Mouse (Mus musculus): Measurements from ENCODE around the gene Lmna. TPM values are rescaled to one million over a fixed set of nuclear protein-coding genes. Genes with fewer than 3 reads are reported as not detected.

Gene Lmna
- total RNA-seq, 4 experiments from 2014 or later, result 38.0 to 45.6 (median 40.2) TPM

- DNase-seq (ENCODE audit: low spot score in 2 of 2), result peak in 1 of 2 experiments; percentile 55
Observed at GRCm38 (mm10) chr3:88521803-88522331, 12.1 kb upstream of the Lmna start.

- DNase-seq (ENCODE audit: low spot score in 2 of 2), result no peak
Observed at GRCm38 (mm10) chr3:88521156-88521555, 11.4 kb upstream of the Lmna start.

DNA sequence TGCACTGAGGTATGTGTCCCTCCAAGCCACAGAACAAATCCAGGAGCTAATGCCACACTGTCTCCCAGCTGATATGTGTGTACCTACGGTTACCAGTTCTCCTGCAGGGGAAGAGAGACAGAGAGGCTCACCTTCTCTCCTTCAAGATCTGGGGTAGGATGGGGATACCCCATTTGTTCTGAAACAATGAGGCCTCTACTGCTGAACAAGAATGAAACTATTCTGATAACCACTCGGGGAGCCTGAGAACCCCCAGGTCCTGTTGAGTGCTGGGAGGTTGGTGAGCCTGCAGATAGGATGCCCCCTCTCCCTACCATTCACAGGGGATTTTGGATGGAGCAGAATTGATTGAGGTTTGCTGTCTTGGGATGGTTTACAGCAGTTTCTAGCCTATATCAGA is 10.3 kb upstream of the Lmna start:
- no peak for DNase-seq (ENCODE audit: low spot score in 2 of 2)

- no peak for DNase-seq (ENCODE audit: low spot score in 2 of 2)
Observed at GRCm38 (mm10) chr3:88518411-88518810, 8.7 kb upstream of the Lmna start.

GRCm38 (mm10) chr3:88516407-88516806 is 6.7 kb upstream of the Lmna start:
- no peak for DNase-seq (ENCODE audit: low spot score in 2 of 2)

- DNase-seq (ENCODE audit: low spot score in 2 of 2), result no peak
Observed at GRCm38 (mm10) chr3:88515095-88515386, 5.3 kb upstream of the Lmna start.

GRCm38 (mm10) chr3:88514231-88515094 is 4.7 kb upstream of the Lmna start:
- no peak for DNase-seq (ENCODE audit: low spot score in 2 of 2)

DNA sequence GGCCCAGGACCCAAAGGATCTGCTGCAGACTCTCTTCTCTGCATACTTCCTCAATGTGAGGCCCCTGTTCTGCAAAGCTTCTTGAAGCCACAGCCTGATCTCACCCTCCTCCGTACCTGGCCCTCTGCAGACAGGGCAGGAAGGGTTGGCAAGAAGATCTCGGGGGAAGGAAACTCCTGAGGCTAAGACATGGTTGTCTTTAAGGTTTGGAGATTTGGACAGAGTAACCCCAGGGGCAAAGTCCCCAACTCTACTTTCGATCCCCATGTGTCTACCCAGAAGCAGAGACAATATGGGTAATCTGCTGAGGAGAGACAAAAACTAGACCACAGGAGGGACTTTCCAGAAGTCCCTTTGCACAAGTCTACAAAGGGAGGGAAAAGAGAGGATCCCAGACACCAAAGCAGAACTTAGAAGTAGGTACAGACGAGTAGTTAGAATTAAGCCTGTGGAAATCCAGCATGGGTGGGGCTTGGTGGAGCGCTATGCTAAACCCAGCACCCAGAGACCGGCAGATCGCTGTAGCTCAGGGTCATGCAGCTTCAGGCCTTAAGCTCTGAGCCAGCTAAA is 3.9 kb upstream of the Lmna start:
- DNase-seq (ENCODE audit: low spot score in 2 of 2), result no peak

GRCm38 (mm10) chr3:88512896-88513545 is 3.3 kb upstream of the Lmna start:
- DNase-seq (ENCODE audit: low spot score in 2 of 2), result no peak

- DNase-seq (ENCODE audit: low spot score in 2 of 2), result no peak
Observed at GRCm38 (mm10) chr3:88512141-88512895, 2.6 kb upstream of the Lmna start.

- DNase-seq (ENCODE audit: low spot score in 2 of 2), result no peak
Observed at GRCm38 (mm10) chr3:88511559-88511958, 1.8 kb upstream of the Lmna start.

GRCm38 (mm10) chr3:88510421-88511289 is 899 bp upstream of the Lmna start:
- no peak for DNase-seq (ENCODE audit: low spot score in 2 of 2)

DNA sequence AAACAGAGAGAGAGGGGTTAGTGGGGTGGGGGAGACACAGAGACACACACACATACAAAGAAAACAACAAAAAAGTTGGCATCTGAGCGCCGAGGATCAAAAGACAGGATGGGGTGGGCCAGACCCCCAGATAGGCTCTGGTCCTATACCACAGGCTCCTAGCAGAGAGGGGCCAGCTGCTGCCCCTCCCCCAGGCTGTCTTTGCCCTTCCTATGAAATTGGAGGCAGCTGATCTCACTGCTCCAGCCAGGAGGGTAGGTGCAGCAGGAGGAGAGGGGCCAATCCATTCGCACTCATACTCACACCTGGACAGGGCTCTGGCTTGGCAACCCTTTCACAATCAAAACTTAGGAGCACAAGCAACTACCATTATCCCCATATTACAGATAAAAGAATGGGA is 506 bp downstream of the Lmna start:
- no peak for DNase-seq (ENCODE audit: low spot score in 2 of 2)

DNA sequence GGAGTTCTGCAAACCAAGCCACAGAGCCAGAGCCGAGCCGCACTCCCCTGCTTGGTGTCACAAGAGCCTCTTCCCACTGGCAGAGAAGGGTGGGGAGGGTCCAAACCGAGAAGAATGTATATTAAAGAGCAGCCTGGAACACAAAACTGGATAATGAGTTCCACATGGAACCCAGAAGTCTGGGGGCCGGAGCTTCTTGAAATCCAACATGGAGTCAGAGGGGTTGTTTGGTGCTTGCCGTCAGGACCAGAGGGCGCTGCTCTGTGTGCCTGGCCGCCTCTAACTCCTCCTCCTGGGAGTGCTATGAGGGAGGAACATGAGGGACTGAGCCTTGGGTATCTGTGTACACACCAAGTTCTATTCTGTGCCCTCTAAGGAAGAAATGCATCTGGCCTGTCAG is 4.0 kb downstream of the Lmna start:
- no peak for DNase-seq (ENCODE audit: low spot score in 2 of 2)

DNA sequence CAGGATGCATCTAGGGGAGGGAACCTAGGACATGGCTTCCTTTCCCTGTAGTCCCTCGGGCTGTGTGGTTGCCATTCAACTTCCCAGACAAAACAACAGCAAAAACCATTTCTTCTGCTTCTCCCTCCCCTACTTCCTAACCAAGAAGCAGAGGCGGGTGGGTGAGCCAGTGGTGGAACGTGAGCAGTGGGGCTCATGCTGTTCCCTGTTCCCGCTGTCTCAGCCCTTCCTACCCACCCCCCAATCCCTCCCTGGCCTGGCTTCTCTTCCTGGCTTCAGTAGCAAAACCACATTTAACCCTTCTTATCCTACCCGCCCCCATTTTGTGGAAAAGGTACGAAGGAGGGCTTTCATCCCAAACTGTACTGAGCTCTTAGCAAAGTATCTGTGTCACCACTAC is 4.7 kb downstream of the Lmna start:
- DNase-seq (ENCODE audit: low spot score in 2 of 2), result no peak

- no peak for DNase-seq (ENCODE audit: low spot score in 2 of 2)
Observed at GRCm38 (mm10) chr3:88503881-88504746, 5.6 kb downstream of the Lmna start.

DNA sequence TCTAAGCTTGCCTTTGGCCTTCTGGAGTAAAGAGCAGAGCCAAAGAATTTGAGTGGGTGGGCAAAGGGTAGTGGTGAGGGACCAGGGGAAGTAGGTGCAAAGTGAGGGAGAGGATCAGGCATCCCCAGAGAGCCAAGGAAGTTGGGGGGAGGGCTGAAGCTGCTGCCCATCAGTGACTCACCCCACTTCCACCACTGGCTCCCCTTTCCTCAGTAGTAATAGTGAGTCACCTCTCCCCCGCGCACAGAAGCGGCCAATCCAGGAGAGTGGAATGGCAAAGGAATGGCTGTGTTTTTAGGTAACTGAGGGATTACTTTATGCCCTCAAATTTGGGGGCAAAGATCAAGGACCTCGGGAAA is 6.3 kb downstream of the Lmna start:
- DNase-seq (ENCODE audit: low spot score in 2 of 2), result no peak

- peak; percentile 90 to 95 for DNase-seq (ENCODE audit: low spot score in 2 of 2)
Observed at GRCm38 (mm10) chr3:88502641-88503504, 6.9 kb downstream of the Lmna start.

GRCm38 (mm10) chr3:88502031-88502571 is 7.7 kb downstream of the Lmna start:
- DNase-seq (ENCODE audit: low spot score in 2 of 2), result no peak

Measured in layer of hippocampus, adult 8-10 months (tissue).